Mouse (Mus musculus): ENCODE data around the gene Llgl1. TPM values are rescaled to one million over a fixed set of nuclear protein-coding genes. Genes with fewer than 3 reads are reported as not detected.

Gene Llgl1
- 10 to 100 TPM; 37.8 to 37.9 TPM for total RNA-seq (2021)
- long read RNA-seq, experiment 1, full-length matches to known transcripts: 30 of 88 reads
- long read RNA-seq, experiment 1, partial matches to known transcripts: 24 of 88 reads
- long read RNA-seq, experiment 1, other reads (novel, unspliced or antisense): 34 of 88 reads
- long read RNA-seq, experiment 2, full-length matches to known transcripts: 39 of 111 reads
- long read RNA-seq, experiment 2, partial matches to known transcripts: 22 of 111 reads
- long read RNA-seq, experiment 2, other reads (novel, unspliced or antisense): 50 of 111 reads

GRCm38 (mm10) chr11:60699524-60700075 is at the start of gene Llgl1:
Llgl1 (plus strand) TSS chr11:60699723.
- no peak for TF ChIP-seq CTCF (IDR thresholded peaks at IDR 0.05)
- peak; percentile 83 to 87 for DNase-seq (ENCODE audit: extremely low spot score in 1 of 2, low spot score in 2 of 2)
- intact Hi-C loops (cut with DNase I): loop anchor here (2.0 to 5.0 kb wide), 4 partner anchors 29 to 178 kb away; partner anchors contain the start of genes Alkbh5, Mief2, Smcr8 and Tmem11
- peak within 1 kb of the TSS; percentile 97 for H3K4me3 ChIP-seq
- peak within 1 kb of the TSS; percentile 91 for H3K27ac ChIP-seq

DNA sequence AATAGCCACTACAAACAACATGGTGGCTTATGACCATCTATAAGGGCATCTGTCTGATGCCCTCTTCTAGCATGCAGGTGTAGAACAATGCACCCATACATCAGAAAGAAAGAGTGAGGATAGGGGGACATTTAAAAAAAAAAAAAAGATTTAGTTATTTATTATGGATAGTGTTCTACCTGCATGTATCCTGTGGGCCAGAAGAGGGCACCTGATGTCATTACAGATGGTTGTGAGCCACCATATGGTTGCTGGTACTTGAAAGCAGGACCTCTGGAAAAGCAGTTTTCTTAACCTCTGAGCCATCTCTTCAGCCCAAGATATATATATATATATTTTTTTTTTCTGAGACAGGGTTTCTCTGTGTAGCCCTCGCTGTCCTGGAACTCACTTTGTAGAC is 3.4 kb upstream of the Llgl1 start:
- TF ChIP-seq CTCF (IDR thresholded peaks at IDR 0.05): no peak; the same call in none of the 2 replicates
- Histone ChIP-seq H3K27ac (no peak overlapping the region), H3K4me3 (no peak overlapping the region)
- intact Hi-C loops (cut with DNase I): loop anchor here (5.0 kb wide), 3 partner anchors 81 to 181 kb away; partner anchors contain the start of genes Alkbh5, Smcr8, Tmem11 and Top3a
- DNase-seq (ENCODE audit: extremely low spot score in 1 of 2, low spot score in 2 of 2): no peak

DNA sequence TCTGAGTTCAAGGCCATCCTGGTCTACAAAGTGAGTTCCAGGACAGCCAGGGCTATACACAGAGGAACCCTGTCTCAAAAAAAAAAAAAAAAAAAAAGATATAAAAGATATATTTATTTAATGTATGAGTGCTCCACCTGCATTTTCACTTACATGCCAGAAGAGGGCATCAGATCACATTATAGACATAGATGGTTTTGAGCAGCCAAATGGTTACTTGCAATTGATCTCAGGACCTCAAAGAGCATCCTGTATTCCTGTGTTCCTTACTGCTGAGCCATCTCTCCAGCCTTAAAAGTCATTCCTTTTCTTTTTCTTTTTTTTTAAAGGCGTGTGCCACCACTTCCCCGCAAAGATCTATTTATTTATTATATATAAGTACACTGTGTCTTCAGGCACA is 2.0 kb upstream of the Llgl1 start:
- DNase-seq (ENCODE audit: extremely low spot score in 1 of 2, low spot score in 2 of 2): no peak
- intact Hi-C loops (cut with DNase I): loop anchor here (5.0 kb wide), 3 partner anchors 80 to 180 kb away; partner anchors contain the start of genes Alkbh5, Smcr8, Tmem11 and Top3a
- Histone ChIP-seq H3K27ac (no peak overlapping the region), H3K4me3 (no peak overlapping the region)
- TF ChIP-seq CTCF (IDR thresholded peaks at IDR 0.05): peak; percentile 60

- Histone ChIP-seq H3K27ac (peak overlapping the region; percentile 73), H3K4me3 (peak overlapping the region; percentile 97)
- DNase-seq (ENCODE audit: extremely low spot score in 1 of 2, low spot score in 2 of 2): peak; percentile 16 to 35
- intact Hi-C loops (cut with DNase I): loop anchor here (5.0 kb wide), 3 partner anchors 78 to 178 kb away; partner anchors contain the start of genes Alkbh5, Smcr8, Tmem11 and Top3a
- TF ChIP-seq CTCF (IDR thresholded peaks at IDR 0.05): no peak; the same call in 1 of the 2 replicates
Observed at GRCm38 (mm10) chr11:60698806-60699523, 558 bp upstream of the Llgl1 start.

DNA sequence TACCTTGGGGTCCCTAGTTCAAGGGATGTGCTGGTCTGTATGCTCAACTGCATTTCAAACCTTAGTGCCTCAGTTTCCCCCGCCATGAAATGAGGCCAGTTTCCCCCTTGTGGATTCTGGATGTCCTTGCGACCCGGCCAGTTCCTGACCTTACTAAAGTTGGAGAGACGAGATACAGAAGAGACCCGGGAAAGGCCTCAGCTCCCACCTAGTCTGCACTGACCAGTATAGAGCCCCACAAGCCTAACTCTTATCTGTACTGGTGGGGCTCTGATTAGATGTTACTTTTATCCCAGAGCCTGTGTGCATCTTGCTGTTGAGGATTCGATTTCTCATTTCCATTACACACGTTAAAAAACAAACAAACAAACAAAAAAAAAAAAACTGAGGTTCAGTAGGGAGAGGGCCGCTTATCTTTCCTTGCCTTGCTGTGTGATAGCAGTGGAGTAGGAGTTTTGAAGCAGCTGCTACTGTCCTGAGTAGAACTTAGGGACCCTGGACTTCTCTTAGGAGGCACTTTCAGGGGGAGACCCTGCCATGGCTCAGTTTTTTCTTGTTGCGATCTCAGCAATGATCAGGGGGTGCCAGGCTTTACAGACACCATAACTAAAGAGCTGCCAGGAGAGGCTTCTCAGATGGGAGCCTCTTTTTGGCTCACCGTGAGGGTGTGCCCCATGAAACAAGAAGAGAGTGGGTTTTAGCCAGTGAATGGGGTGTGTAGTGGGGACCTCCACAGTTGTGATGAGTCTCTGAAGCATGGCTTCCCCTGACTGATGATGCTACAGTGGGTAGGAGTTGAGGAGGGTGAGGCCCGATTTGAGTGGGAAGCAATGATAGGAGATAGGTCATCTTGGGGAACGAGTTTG is 1.0 kb downstream of the Llgl1 start:
- DNase-seq (ENCODE audit: extremely low spot score in 1 of 2, low spot score in 2 of 2): peak in 1 of 2 experiments; percentile 8
- Histone ChIP-seq H3K4me3 (peak overlapping the region; percentile 97), H3K27ac (peak overlapping the region; percentile 91)
- intact Hi-C loops (cut with DNase I): loop anchor here (2.0 kb wide), 1 partner anchor 28 kb away; the partner anchor contains the start of gene Mief2
- no peak for TF ChIP-seq CTCF (IDR thresholded peaks at IDR 0.05)

DNA sequence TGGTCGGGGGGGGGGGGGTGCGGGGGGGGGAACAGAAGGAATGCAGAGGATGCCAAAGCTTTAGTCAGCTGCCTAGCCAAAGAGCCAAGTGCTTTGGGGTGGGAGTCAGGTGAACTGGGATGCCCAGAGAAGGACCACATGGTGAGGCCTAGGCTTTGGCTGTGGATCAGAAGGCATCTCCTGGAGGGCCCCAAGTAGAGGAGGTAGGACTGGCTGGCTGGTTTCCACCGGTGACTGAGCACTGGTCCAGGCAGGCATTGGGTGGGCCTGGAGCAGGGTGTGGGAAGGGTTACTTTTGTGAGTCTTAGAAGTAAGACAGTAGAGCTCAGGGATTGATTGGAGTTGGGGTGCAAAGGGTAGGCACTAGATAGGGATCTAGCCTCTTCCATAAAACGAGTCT is 2.1 kb downstream of the Llgl1 start:
- intact Hi-C loops (cut with DNase I): loop anchor here (2.0 kb wide), 1 partner anchor 27 kb away; the partner anchor contains the start of gene Mief2
- no peak overlapping the region; the same call in 1 of the 2 replicates for H3K27ac ChIP-seq

GRCm38 (mm10) chr11:60703131-60703530 is 3.6 kb downstream of the Llgl1 start:
- peak overlapping the region; percentile 56 for H3K27ac ChIP-seq
- no peak overlapping the region for H3K4me3 ChIP-seq
- TF ChIP-seq CTCF (IDR thresholded peaks at IDR 0.05): peak; percentile 63
- intact Hi-C loops (cut with DNase I): no loop called here
- DNase-seq (ENCODE audit: extremely low spot score in 1 of 2, low spot score in 2 of 2): peak; percentile 72

More for the DNA sequence above, 2.1 kb downstream of the Llgl1 start:
- DNase-seq (ENCODE audit: extremely low spot score in 1 of 2, low spot score in 2 of 2): peak in 1 of 2 experiments; percentile 13
- TF ChIP-seq CTCF (IDR thresholded peaks at IDR 0.05): no peak
- H3K4me3 ChIP-seq: no peak overlapping the region

GRCm38 (mm10) chr11:60704023-60704880 is 4.7 kb downstream of the Llgl1 start:
- intact Hi-C loops (cut with DNase I): no loop called here
- H3K4me3 ChIP-seq: no peak overlapping the region
- TF ChIP-seq CTCF (IDR thresholded peaks at IDR 0.05): no peak
- H3K27ac ChIP-seq: peak overlapping the region; percentile 56
- DNase-seq (ENCODE audit: extremely low spot score in 1 of 2, low spot score in 2 of 2): peak in 1 of 2 experiments; percentile 8

GRCm38 (mm10) chr11:60705255-60705654 is 5.7 kb downstream of the Llgl1 start:
- intact Hi-C loops (cut with DNase I): no loop called here
- DNase-seq (ENCODE audit: extremely low spot score in 1 of 2, low spot score in 2 of 2): no peak
- no peak for TF ChIP-seq CTCF (IDR thresholded peaks at IDR 0.05)
- Histone ChIP-seq H3K27ac (no peak overlapping the region), H3K4me3 (no peak overlapping the region)

GRCm38 (mm10) chr11:60706076-60706475 is 6.6 kb downstream of the Llgl1 start:
- peak in 1 of 2 experiments; percentile 9 for DNase-seq (ENCODE audit: extremely low spot score in 1 of 2, low spot score in 2 of 2)
- no peak for TF ChIP-seq CTCF (IDR thresholded peaks at IDR 0.05)
- H3K27ac ChIP-seq: peak overlapping the region; percentile 55; the same call in 1 of the 2 replicates
- H3K4me3 ChIP-seq: no peak overlapping the region
- intact Hi-C loops (cut with DNase I): no loop called here
